Mouse (Mus musculus) lung, postnatal 0 days (tissue): ENCODE measurements around the gene Olfr237-ps1.

Source experiments
- CTCF ChIP-seq: IDR thresholded peaks from 2 replicates; pipeline ENCODE4 v1.5.1; 2016; ENCODE audit warnings: antibody characterized with exemption, mild to moderate bottlenecking
- EP300 ChIP-seq: IDR thresholded peaks from 2 replicates; pipeline ENCODE4 v1.6.1; 2016; ENCODE audit warnings: antibody characterized with exemption, mild to moderate bottlenecking, control low read depth

DNA sequence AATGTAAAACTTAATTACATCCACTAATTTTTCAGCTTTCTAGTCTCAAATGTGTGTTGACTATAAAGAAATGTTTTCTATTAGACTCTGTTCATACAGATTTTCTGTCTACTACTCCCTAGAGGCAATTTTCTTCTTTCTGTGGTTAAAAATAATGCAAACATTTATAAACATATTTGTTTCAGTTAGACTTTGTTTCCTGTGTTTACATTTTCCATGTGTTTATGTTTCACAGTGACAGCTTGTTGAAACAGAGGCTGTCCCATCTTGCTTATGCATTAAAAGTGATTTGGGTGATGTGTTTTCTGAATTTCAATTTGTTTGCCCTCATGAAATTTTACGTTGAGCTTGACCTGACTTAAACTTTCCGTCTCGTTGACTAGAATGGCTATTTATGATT lies 44.6 kb downstream of the Olfr237-ps1 start:
- TF ChIP-seq EP300 (no peak), CTCF (no peak)
